Mouse (Mus musculus) neural tube, embryonic 13.5 days (tissue): ENCODE measurements around the gene Mrgprh. TPM values are rescaled to one million over a fixed set of nuclear protein-coding genes. Genes with fewer than 3 reads are reported as not detected.

Experiments
- ATAC-seq: fragments of 200-750 bp; cut with Nextera tagmentation; 2 replicates; pipeline ENCODE4 v1.8.0; 2017; ENCODE audit warnings: low read depth, mild to moderate bottlenecking, moderate TSS enrichment, moderate library complexity
- H3K27ac ChIP-seq: fragments of 300-500 bp; sonication (generic); replicated peaks from 2 replicates; pipeline ENCODE4 v1.5.1; 2015; ENCODE audit warnings: moderate library complexity, mild to moderate bottlenecking, inconsistent platforms
- H3K27me3 ChIP-seq: fragments of 300-500 bp; sonication (generic); 2 replicates; pipeline ENCODE4 v1.6.1; 2015; ENCODE audit warnings: mild to moderate bottlenecking, inconsistent platforms
- H3K36me3 ChIP-seq: fragments of 300-500 bp; sonication (generic); 2 replicates; pipeline ENCODE4 v1.6.1; 2015; ENCODE audit warnings: mild to moderate bottlenecking, inconsistent platforms
- H3K4me1 ChIP-seq: fragments of 300-500 bp; sonication (generic); replicated peaks from 2 replicates; pipeline ENCODE4 v1.6.1; 2015; ENCODE audit warnings: inconsistent platforms
- H3K4me2 ChIP-seq: fragments of 300-500 bp; sonication (generic); 2 replicates; pipeline ENCODE4 v1.6.1; 2015; ENCODE audit warnings: inconsistent platforms, mild to moderate bottlenecking, moderate library complexity
- H3K4me3 ChIP-seq: fragments of 300-500 bp; sonication (generic); 2 replicates; pipeline ENCODE4 v1.5.1; 2015; ENCODE audit warnings: mild to moderate bottlenecking, inconsistent platforms
- H3K9ac ChIP-seq: fragments of 300-500 bp; sonication (generic); 2 replicates; pipeline ENCODE4 v1.6.1; 2015; ENCODE audit warnings: moderate library complexity, mild to moderate bottlenecking, inconsistent platforms
- H3K9me3 ChIP-seq: fragments of 300-500 bp; sonication (generic); 2 replicates; pipeline ENCODE4 v1.6.1; 2016; ENCODE audit warnings: inconsistent platforms
- WGBS: fragments of 180-500 bp; shearing (Covaris S2); methylation state at CpG from one replicate; pipeline ENCODE4 v1.1.7; 2015; 5-methylcytosine and 5-hydroxymethylcytosine counted together
- polyA plus RNA-seq: library from polyadenylated mRNA; unstranded; fragments of >200 nt; fragmentation: Nextera tagmentation; extraction: Ambion mirVana; gene quantifications from 2 replicates; pipeline ENCODE4 v1.2.1, GENCODE M21; 2015

Gene Mrgprh
- polyA plus RNA-seq, 1 experiment from 2014 or later: not detected

DNA sequence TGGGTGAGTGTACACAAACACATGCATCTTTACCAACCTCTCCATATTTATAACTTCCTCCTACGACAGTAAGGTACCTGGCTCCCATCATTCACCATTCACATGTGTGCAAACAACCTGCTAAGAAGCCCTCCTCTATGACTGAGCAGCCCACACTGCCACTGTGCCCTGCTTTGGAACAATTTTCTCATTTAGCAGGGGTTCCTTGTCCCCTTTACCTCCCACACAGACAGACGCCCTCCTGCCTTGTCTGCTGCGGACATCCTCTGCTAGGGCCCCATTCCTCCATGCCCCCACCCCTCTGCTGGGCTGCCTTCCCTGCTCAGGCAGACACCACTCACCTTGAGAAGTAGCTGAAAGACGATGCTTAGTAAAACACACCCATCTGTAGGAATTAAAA, 28.1 kb upstream of the Mrgprh start:
- Histone ChIP-seq H3K27me3 (no peaks in the 10 kb centered on the region), H3K4me1 (no peaks in the 10 kb centered on the region), H3K4me2 (no peak overlapping the region), H3K9me3 (no peaks in the 10 kb centered on the region), H3K4me3 (no peak overlapping the region), H3K27ac (no peak overlapping the region), H3K36me3 (no peaks in the 10 kb centered on the region), H3K9ac (no peak overlapping the region)
- WGBS: 74% methylated on average over 4 of the region's 4 CpGs
- no peak for ATAC-seq

DNA sequence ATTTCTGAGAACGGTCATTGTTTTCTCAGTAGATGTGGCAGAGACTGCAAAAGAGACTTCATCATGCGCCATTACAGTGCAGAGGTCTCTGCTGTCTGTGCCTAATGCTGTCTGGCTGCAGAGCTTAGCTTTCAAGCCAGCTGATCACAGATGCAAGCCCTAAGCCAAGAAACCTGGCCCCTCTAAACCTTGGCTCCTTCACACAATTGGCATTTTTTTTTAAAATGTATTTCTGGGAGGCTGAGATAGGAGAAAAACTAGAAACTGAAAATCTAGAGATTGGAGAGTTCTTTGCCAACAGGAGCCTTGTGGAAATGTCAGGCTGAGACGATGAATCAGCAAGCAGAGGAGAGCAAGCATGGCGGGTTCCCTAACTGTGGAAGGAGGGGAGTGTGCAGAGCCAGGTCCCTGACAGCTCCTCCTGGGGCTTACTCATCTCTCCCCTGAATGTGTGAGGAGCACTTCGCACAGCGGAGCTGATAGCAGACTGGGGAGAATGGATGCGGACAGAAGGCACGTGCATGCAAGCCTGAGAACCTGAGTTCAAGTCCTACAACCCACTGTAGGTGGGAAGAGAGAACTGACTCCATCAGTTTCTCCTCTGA, 26.0 kb upstream of the Mrgprh start:
- ATAC-seq: no peak
- no peak overlapping the region for H3K4me3 ChIP-seq

DNA sequence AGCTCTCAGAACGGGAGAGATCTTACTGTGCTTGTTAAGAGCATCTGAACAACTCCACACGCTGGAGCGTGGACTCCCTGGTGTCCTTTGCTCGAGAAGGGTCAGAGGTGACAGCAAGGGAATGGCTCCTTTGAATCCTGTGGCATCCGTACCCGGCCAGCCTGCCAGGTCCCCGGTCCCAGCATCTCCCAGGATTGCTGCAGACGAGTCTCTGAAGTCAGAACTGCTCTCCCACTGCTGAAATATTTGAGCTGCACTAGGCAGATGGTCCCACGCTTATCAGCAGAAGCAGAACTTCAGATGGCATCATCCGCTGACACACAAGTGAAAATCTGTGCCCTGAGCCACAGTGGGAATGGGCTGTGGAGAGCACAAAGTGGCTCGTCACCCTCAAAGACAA, 24.1 kb upstream of the Mrgprh start:
- WGBS: 73% methylated on average over 11 of the region's 11 CpGs
- Histone ChIP-seq H3K9me3 (no peaks in the 10 kb centered on the region), H3K27me3 (no peaks in the 10 kb centered on the region), H3K4me2 (no peak overlapping the region), H3K4me1 (no peaks in the 10 kb centered on the region), H3K4me3 (no peak overlapping the region), H3K27ac (no peak overlapping the region), H3K9ac (no peak overlapping the region), H3K36me3 (no peaks in the 10 kb centered on the region)
- no peak for ATAC-seq

More for the DNA sequence above, 26.0 kb upstream of the Mrgprh start:
- Histone ChIP-seq H3K27me3 (no peaks in the 10 kb centered on the region), H3K4me1 (no peaks in the 10 kb centered on the region), H3K4me2 (no peak overlapping the region), H3K9ac (no peak overlapping the region), H3K27ac (no peak overlapping the region), H3K9me3 (no peaks in the 10 kb centered on the region), H3K36me3 (no peaks in the 10 kb centered on the region)
- WGBS: 87% methylated on average over 8 of the region's 8 CpGs

DNA sequence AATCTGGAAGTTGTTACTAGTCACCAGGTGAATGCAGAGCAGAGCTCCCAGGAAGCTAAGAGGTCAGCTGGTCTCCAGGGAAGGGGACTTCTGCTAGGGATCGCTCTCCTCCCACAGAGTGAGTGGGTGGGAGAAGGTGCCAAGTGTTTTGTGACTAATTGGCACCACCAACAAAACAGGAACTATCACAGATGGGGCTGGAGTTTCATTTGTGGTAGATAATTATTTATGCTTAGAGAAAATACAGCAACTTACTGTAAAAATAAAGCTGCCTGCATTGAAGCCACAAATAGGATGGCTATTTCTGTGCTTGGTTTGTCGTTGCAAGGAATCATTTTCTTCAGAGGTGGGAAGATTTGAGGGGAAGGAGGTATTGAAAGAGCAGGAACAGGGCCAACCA, 22.0 kb upstream of the Mrgprh start:
- Histone ChIP-seq H3K9ac (no peak overlapping the region), H3K4me2 (no peak overlapping the region), H3K36me3 (no peaks in the 10 kb centered on the region), H3K27me3 (no peaks in the 10 kb centered on the region), H3K4me1 (no peaks in the 10 kb centered on the region), H3K27ac (no peak overlapping the region), H3K4me3 (no peak overlapping the region), H3K9me3 (no peaks in the 10 kb centered on the region)
- ATAC-seq: no peak
- 78% methylated on average over 2 of the region's 2 CpGs for WGBS

DNA sequence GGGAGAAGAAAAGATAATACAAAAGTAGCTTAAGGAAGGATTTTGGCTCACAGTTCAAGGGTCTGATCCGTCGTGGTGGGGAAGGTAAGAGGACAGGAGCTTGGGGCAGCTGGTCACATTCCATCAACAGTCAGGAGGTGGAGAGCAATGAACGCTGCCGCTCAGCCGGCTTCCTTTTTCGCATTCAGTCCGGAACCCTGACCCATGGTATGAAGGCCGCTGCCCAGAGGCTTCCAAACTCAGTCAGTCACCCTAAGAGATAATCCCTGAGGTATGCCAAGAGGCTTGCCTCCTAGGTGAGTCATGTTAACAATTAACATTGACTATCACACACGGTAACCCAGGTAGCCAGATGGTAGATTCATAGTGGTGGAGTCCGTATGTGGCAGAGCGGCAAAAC, 21.4 kb upstream of the Mrgprh start:
- H3K27ac ChIP-seq: no peak overlapping the region
- H3K9ac ChIP-seq: no peak overlapping the region
- no peak overlapping the region for H3K4me2 ChIP-seq
- ATAC-seq: no peak
- H3K4me3 ChIP-seq: no peak overlapping the region
- WGBS: 94% methylated on average over 11 of the region's 11 CpGs
- H3K27me3 ChIP-seq: no peaks in the 10 kb centered on the region
- H3K36me3 ChIP-seq: no peaks in the 10 kb centered on the region
- no peaks in the 10 kb centered on the region for H3K4me1 ChIP-seq
- H3K9me3 ChIP-seq: no peaks in the 10 kb centered on the region

DNA sequence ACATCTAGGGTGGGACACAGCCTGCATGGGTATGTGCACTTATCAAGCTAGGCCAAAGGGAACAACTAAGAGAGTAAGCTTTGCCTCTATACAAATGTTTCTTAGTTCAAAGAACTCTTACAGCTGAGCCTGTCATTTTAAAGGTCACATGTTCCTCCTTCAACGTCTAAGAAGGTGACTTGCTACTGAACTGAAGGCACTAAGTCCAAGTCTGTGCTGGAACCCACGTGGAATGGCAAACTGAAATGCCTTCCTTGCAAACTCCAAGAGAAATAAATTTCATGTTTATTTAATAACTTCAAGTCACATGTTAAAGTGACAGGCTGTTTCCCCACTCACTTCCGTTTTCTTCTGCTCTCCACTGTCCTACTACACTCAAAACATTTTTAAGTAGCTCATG, 18.4 kb upstream of the Mrgprh start:
- Histone ChIP-seq H3K27me3 (no peaks in the 10 kb centered on the region), H3K27ac (no peak overlapping the region), H3K36me3 (no peaks in the 10 kb centered on the region), H3K4me2 (no peak overlapping the region), H3K9ac (no peak overlapping the region), H3K4me3 (no peak overlapping the region), H3K4me1 (no peaks in the 10 kb centered on the region), H3K9me3 (no peaks in the 10 kb centered on the region)
- WGBS: 67% methylated on average over 3 of the region's 3 CpGs
- no peak for ATAC-seq

DNA sequence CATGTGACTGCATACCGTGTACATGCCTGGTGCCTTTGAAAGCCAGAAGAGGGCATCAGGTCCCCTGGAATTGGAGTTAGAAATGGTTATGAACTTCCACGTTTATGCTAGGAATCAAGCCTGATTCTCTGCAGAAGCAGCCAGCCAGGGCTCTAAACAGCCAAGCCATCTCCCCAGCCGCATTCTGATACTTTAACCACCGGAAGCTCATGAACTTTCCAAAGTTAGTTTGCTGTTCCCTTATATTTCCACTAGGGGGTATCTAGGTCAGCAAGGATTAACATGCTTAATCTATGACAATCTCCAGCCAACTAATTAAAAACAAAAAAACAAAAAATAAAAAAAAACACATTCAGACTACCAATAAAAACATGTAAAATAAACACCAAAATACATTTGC, 17.8 kb upstream of the Mrgprh start:
- WGBS: 43% methylated on average over 4 of the region's 4 CpGs
- Histone ChIP-seq H3K27ac (no peak overlapping the region), H3K9ac (no peak overlapping the region), H3K27me3 (no peaks in the 10 kb centered on the region), H3K9me3 (no peaks in the 10 kb centered on the region), H3K4me2 (no peak overlapping the region), H3K4me1 (no peaks in the 10 kb centered on the region), H3K36me3 (no peaks in the 10 kb centered on the region), H3K4me3 (no peak overlapping the region)
- no peak for ATAC-seq

DNA sequence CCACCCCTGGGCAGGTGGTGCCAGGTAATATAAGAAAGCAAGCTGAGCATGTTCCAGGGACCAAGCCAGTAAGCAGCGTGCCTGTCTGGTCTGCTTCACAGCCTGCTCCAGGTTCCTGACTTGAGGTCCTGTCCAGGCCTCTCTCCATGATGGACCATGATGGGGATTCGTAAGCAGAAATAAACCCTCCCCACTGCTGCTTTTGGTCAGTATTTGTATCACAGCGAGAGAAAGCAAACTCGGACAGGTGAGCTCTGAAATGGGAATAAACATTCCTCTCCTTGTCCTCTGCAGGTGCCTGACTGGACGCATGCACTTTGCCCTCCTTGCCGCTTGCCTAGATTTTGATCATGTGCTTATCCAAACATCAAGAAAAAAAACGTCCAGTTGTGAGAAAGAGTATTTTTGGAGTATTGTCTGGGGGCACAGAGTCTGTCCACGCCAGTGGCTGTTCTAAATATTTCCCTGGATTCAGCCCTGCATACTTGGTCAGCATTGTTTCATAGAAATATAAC, 16.8 kb upstream of the Mrgprh start:
- ATAC-seq: no peak
- no peaks in the 10 kb centered on the region for H3K36me3 ChIP-seq
- no peaks in the 10 kb centered on the region for H3K4me1 ChIP-seq
- no peaks in the 10 kb centered on the region for H3K9me3 ChIP-seq
- H3K4me2 ChIP-seq: no peak overlapping the region
- H3K27ac ChIP-seq: no peak overlapping the region
- 83% methylated on average over 8 of the region's 8 CpGs for WGBS
- no peak overlapping the region for H3K4me3 ChIP-seq
- no peaks in the 10 kb centered on the region for H3K27me3 ChIP-seq
- H3K9ac ChIP-seq: no peak overlapping the region

DNA sequence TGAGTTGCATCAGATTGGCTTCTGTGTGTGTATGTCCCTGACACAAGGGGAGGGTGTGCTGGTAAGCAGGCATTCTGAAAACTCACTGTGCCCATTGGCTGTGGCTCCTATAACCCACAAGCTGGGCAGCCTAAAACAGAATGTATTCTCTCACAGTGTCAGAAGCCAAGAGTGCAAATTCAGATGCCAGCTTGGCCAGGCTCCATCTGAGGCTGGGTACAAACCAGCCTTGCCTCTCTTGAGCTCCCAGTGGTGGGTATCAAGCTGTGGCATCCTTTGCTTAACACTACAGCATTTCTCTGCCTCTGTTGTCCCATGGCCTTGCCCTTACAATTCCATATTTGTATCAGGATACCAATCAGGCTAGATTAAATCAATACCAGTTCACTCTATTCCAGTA, 11.7 kb upstream of the Mrgprh start:
- no peak for ATAC-seq
- no peak overlapping the region for H3K27ac ChIP-seq
- no peak overlapping the region for H3K4me2 ChIP-seq
- H3K36me3 ChIP-seq: no peaks in the 10 kb centered on the region
- no peak overlapping the region for H3K4me3 ChIP-seq
- no peaks in the 10 kb centered on the region for H3K4me1 ChIP-seq
- no peak overlapping the region for H3K9ac ChIP-seq
- H3K9me3 ChIP-seq: no peaks in the 10 kb centered on the region
- H3K27me3 ChIP-seq: no peaks in the 10 kb centered on the region

DNA sequence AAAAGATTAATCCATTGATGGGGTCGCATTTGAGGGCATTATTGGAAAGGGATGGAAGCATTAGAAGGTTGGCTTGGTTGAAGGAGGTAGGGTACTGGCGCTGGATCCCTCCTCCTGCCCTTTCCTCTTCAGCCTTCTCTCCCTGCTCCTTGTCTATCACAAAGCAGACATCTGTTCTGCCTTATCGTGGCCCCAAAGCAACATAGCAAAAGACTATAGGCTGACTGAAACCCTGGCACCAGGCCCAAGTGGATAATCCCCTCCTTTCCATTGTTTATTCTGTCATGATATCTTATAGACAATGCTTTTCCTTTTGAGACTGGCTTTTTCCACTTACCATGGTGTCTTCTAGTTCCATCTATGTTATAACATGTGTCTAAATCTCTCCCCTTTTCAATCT, 10.4 kb upstream of the Mrgprh start:
- Histone ChIP-seq H3K9me3 (no peaks in the 10 kb centered on the region), H3K27me3 (no peaks in the 10 kb centered on the region), H3K36me3 (no peaks in the 10 kb centered on the region), H3K4me2 (no peak overlapping the region), H3K27ac (no peak overlapping the region), H3K9ac (no peak overlapping the region), H3K4me1 (no peaks in the 10 kb centered on the region), H3K4me3 (no peak overlapping the region)
- no peak for ATAC-seq
- 79% methylated on average over 3 of the region's 3 CpGs for WGBS

DNA sequence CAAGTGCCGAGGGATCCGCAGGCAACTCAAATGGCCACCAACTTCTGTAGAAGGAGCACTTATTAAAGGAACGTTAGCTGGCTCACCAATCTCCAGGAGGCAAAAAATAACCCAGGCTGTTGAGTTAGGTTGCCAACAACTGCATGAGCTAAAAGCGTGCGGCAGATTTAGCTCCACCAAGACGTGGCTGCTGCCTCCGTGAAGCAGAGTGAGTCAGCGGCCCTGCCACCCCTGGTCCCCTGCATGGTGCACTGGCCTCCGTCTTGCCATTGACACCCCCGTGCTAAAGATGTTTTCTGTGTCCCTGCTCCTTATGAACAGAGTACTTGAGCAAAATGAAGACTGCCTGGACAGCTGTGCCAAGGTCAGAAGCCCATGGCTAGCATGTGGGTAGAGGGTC, 9.0 kb upstream of the Mrgprh start:
- WGBS: 89% methylated on average over 10 of the region's 10 CpGs

DNA sequence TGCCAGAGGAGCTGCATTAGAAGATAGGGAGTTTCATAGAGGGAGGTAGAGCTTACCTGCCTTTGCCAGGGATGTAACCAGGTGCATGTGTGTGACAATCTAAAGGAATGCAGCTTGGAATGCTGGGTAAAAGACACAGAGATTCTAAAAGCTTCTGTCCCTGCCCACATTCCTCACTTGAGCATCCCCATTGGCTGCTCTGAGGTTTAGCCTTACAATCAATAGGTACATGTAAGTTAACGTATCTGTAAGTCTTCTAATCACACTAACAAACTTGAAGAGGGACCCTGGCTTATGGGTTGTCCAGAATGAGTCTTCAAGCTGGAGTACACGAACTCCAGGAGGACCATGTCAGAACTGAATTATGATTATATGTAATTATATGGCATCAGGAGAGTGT, 7.8 kb upstream of the Mrgprh start, which contains the start of gene Mas1:
Mas1 (minus strand) TSS at position 101 of the 400 bp plus-strand sequence.
- 58% methylated on average over 2 of the region's 2 CpGs for WGBS
- ATAC-seq: no peak
- no peak within 1 kb of the TSS for H3K27ac ChIP-seq
- H3K4me3 ChIP-seq: no peak within 1 kb of the TSS
- peaks cover 14% of the 10 kb centered on the region; the same call in 1 of the 2 replicates for H3K4me1 ChIP-seq
- no peak within 1 kb of the TSS for H3K9ac ChIP-seq
- no peaks in the 10 kb centered on the region for H3K27me3 ChIP-seq
- no peaks in the 10 kb centered on the region for H3K9me3 ChIP-seq
- H3K4me2 ChIP-seq: no peak within 1 kb of the TSS
- H3K36me3 ChIP-seq: no peaks in the 10 kb centered on the region

More for the DNA sequence above, 9.0 kb upstream of the Mrgprh start:
- peaks cover 5% of the 10 kb centered on the region; the same call in 1 of the 2 replicates for H3K4me1 ChIP-seq
- no peak for ATAC-seq
- no peaks in the 10 kb centered on the region for H3K27me3 ChIP-seq
- H3K27ac ChIP-seq: no peak overlapping the region
- H3K4me3 ChIP-seq: no peak overlapping the region
- H3K9ac ChIP-seq: no peak overlapping the region
- H3K9me3 ChIP-seq: no peaks in the 10 kb centered on the region
- no peak overlapping the region for H3K4me2 ChIP-seq
- H3K36me3 ChIP-seq: no peaks in the 10 kb centered on the region

DNA sequence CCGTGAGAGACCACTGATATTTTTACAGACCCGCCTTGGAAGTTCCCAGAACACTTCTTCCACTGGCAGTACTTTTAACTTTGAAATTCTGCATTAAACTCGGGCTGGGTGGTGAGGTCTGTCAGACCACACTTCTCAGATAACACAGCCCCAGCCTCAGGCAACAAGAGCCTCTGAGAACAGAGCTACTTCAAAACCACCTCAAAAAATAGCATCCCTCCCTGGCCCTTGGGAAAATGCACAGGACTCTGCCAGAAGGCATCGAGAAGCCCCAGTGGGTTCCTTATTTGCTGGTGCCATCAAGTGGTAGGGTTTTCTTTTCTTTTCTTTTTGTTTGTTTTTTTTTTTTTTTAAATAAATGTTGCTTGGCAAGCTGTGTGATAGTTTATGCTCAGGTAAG, 7.2 kb upstream of the Mrgprh start:
- H3K4me1 ChIP-seq: peaks cover 14% of the 10 kb centered on the region; the same call in 1 of the 2 replicates
- H3K27ac ChIP-seq: no peak overlapping the region
- H3K9me3 ChIP-seq: no peaks in the 10 kb centered on the region
- no peak overlapping the region for H3K4me3 ChIP-seq
- no peaks in the 10 kb centered on the region for H3K27me3 ChIP-seq
- H3K4me2 ChIP-seq: no peak overlapping the region
- ATAC-seq: no peak
- no peak overlapping the region for H3K9ac ChIP-seq
- no peaks in the 10 kb centered on the region for H3K36me3 ChIP-seq
- WGBS: 47% methylated on average over 4 of the region's 4 CpGs
